Mouse (Mus musculus) megakaryocyte, adult 5-6 weeks (primary cell): ENCODE results near the gene Tchh. TPM values are rescaled to one million over a fixed set of nuclear protein-coding genes. Genes with fewer than 3 reads are reported as not detected.
A peak's percentile ranks its signal among the peaks of the same experiment; 100 is the strongest.
"Not testable (repeated sequence)": the region's sequence is repeated elsewhere in the genome, so short reads cannot be mapped to it uniquely, and the experiment has no call there.

ENCODE experiments used
- ATAC-seq: 2 replicates; pipeline ENCODE4 v1.8.0; 2016; ENCODE audit warnings: mild to moderate bottlenecking, inconsistent platforms; ENCODE audit not compliant: poor library complexity, severe bottlenecking
- total RNA-seq, 2 experiments: library from RNA; stranded (forward) in 1 of 2; stranded (reverse) in 1 of 2; fragments of 153-499, 151-499 nt in 1 of 2; fragments of 221-1000, 200-1000 nt in 1 of 2; gene quantifications; 2 replicates each; pipeline versions ENCODE4 v1.2.3 to v1.2.4; 2015 to 2017

Gene Tchh
- 0.34 and 0.89 TPM in 2 replicates for total RNA-seq (2015)
- 0.57 and 0.77 TPM in 2 replicates for total RNA-seq (2017)

GRCm38 (mm10) chr3:93442030-93442429 lies at the start of gene Tchh:
Gene Tchh, plus strand, starts transcription at chr3:93442330.
- ATAC-seq = no peak

- ATAC-seq = no peak
Observed at GRCm38 (mm10) chr3:93393366-93393765, 48.8 kb upstream of the Tchh start, which contains the start of gene Rptn. Gene Rptn, plus strand, starts transcription at chr3:93393699.

GRCm38 (mm10) chr3:93403936-93404335 lies 38.2 kb upstream of the Tchh start:
- ATAC-seq = no peak

- peak; percentile 63; the same call in 1 of the 2 replicates for ATAC-seq
Observed at GRCm38 (mm10) chr3:93406992-93407391, 35.1 kb upstream of the Tchh start.

GRCm38 (mm10) chr3:93411905-93412304 lies 30.2 kb upstream of the Tchh start:
- ATAC-seq = no peak

GRCm38 (mm10) chr3:93431673-93432072 lies 10.5 kb upstream of the Tchh start:
- ATAC-seq = no peak

GRCm38 (mm10) chr3:93443501-93444101 lies 1.5 kb downstream of the Tchh start:
- peak; percentile 70 for ATAC-seq

GRCm38 (mm10) chr3:93444343-93445164 lies 2.4 kb downstream of the Tchh start:
- peak; percentile 78 for ATAC-seq

GRCm38 (mm10) chr3:93445165-93445705 lies 3.1 kb downstream of the Tchh start:
- ATAC-seq = no peak

- ATAC-seq = no peak
Observed at GRCm38 (mm10) chr3:93446128-93446755, 4.1 kb downstream of the Tchh start.

- ATAC-seq = not testable (repeated sequence)
Observed at GRCm38 (mm10) chr3:93446756-93447137, 4.6 kb downstream of the Tchh start.

GRCm38 (mm10) chr3:93447138-93447841 lies 5.2 kb downstream of the Tchh start:
- 0 out of 2 replicates have a peak, but pooled peaks have one; percentile 16 for ATAC-seq

- no peak for ATAC-seq
Observed at GRCm38 (mm10) chr3:93466556-93466955, 24.4 kb downstream of the Tchh start.

- no peak for ATAC-seq
Observed at GRCm38 (mm10) chr3:93467130-93467529, 25.0 kb downstream of the Tchh start.

- ATAC-seq = no peak
Observed at GRCm38 (mm10) chr3:93468561-93468960, 26.4 kb downstream of the Tchh start, which contains the start of gene Tchhl1. Gene Tchhl1, plus strand, starts transcription at chr3:93468754.

- ATAC-seq = no peak
Observed at GRCm38 (mm10) chr3:93469629-93470028, 27.5 kb downstream of the Tchh start.

GRCm38 (mm10) chr3:93480053-93480452 lies 37.9 kb downstream of the Tchh start:
- ATAC-seq = no peak

- ATAC-seq = no peak
Observed at GRCm38 (mm10) chr3:93481982-93482616, 40.0 kb downstream of the Tchh start.

- no peak for ATAC-seq
Observed at GRCm38 (mm10) chr3:93485611-93486010, 43.5 kb downstream of the Tchh start.

- ATAC-seq = no peak
Observed at GRCm38 (mm10) chr3:93488541-93488940, 46.4 kb downstream of the Tchh start.
